Mouse (Mus musculus) liver, embryonic 14.5 days (tissue): ENCODE measurements at regions not wholly inside any gene's neighbourhood (a gene's known extent, or its start where the extent isn't known, plus 50 kb on each side); places are given as distances from the start of the nearest gene placed in this dataset.
A peak's percentile ranks its signal among the peaks of the same experiment; 100 is the strongest.

ENCODE experiments used
- ATAC-seq: fragments of 200-750 bp; cut with Nextera tagmentation; 2 replicates; pipeline ENCODE4 v1.8.0; 2017; ENCODE audit warnings: moderate number of reproducible peaks, mild to moderate bottlenecking, moderate library complexity; ENCODE audit not compliant: insufficient read depth
- DNase-seq, 3 experiments: peaks; one replicate each; pipeline ENCODE4 v3.0.0-alpha.2; 2012 to 2013; ENCODE audit warnings: low read depth in 3 of 3, low spot score in 3 of 3
- H3K27ac ChIP-seq: fragments of 300-500 bp; sonication (generic); 2 replicates; pipeline ENCODE4 v1.5.1; 2014; ENCODE audit warnings: moderate library complexity, mild to moderate bottlenecking, control low read depth, inconsistent platforms
- H3K27me3 ChIP-seq: fragments of 300-500 bp; sonication (generic); 2 replicates; pipeline ENCODE4 v1.6.1; 2014; ENCODE audit warnings: mild to moderate bottlenecking, low read length, moderate library complexity; ENCODE audit not compliant: control insufficient read depth, insufficient read depth
- H3K36me3 ChIP-seq: fragments of 300-500 bp; sonication (generic); replicated peaks from 2 replicates; pipeline ENCODE4 v1.6.1; 2014; ENCODE audit warnings: low read depth; ENCODE audit not compliant: control insufficient read depth, insufficient read depth
- H3K4me1 ChIP-seq, 2 experiments: fragments of 200-500 bp in 1 of 2; fragments of 300-500 bp in 1 of 2; sonication (generic) in 1 of 2; replicated peaks; 2 replicates each; pipeline ENCODE4 v1.6.1; 2012 to 2014; ENCODE audit warnings: antibody characterized with exemption in 1 of 2, inconsistent platforms in 1 of 2, low read length in 1 of 2; ENCODE audit not compliant: control insufficient read depth in 2 of 2, insufficient read depth in 2 of 2
- H3K4me2 ChIP-seq: fragments of 300-500 bp; sonication (generic); 2 replicates; pipeline ENCODE4 v1.6.1; 2014; ENCODE audit warnings: low read depth, mild to moderate bottlenecking, control low read depth, moderate library complexity
- H3K4me3 ChIP-seq, 2 experiments: fragments of 200-500 bp in 1 of 2; fragments of 300-500 bp in 1 of 2; sonication (generic) in 1 of 2; 2 replicates each; pipeline ENCODE4 v1.5.1; 2012 to 2014; ENCODE audit warnings: low read depth in 2 of 2, low read length in 2 of 2, mild to moderate bottlenecking in 2 of 2, control low read depth in 1 of 2, inconsistent platforms in 1 of 2, moderate library complexity in 1 of 2; ENCODE audit not compliant: insufficient read depth in 1 of 2
- H3K9ac ChIP-seq: fragments of 300-500 bp; sonication (generic); replicated peaks from 2 replicates; pipeline ENCODE4 v1.6.1; 2014; ENCODE audit warnings: mild to moderate bottlenecking, control low read depth, moderate library complexity
- H3K9me3 ChIP-seq: fragments of 300-500 bp; sonication (generic); 2 replicates; pipeline ENCODE4 v1.6.1; 2016; ENCODE audit warnings: low read length, mixed read lengths; ENCODE audit not compliant: control insufficient read depth
- CTCF ChIP-seq: IDR thresholded peaks from 2 replicates; pipeline ENCODE4 v1.5.1; 2016; ENCODE audit warnings: antibody characterized with exemption, low read depth, control low read depth
- EP300 ChIP-seq: IDR thresholded peaks from 2 replicates; pipeline ENCODE4 v1.6.1; 2016; ENCODE audit warnings: antibody characterized with exemption, low read depth
- WGBS: fragments of 180-500 bp; shearing (Covaris S2); extraction: QIAGEN DNeasy Blood & Tissue Kit; methylation state at CpG from one replicate; pipeline ENCODE4 v1.1.7; 2014; ENCODE audit not compliant: insufficient replicate concordance; 5-methylcytosine and 5-hydroxymethylcytosine counted together

DNA sequence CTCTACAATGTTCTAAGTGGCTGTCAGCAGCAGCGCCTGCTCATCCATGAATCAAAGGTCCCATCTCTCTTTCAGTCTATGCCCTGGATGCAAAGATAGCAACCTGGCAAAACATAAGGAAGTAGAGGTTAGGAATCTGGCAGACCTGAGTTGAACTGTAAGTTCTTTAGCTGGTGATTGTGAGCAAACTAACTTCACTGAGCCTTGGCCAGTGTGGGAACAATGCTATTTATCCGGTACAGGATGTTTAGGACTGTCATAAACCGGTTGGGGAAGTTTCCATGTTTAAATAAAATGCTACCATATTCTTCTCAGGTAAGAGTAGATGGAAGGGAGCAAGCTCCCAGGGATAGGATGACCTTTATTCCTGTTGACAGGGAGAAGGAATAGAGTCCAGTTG, 1306.2 kb upstream of the A1bg start:
- no peak overlapping the region; the same call in 1 of the 2 replicates for H3K4me2 ChIP-seq
- H3K4me3 ChIP-seq = no peak overlapping the region
- WGBS = 83% methylated on average over 3 of the region's 3 CpGs
- H3K9ac ChIP-seq = peak overlapping the region; percentile 9
- no peaks in the 10 kb centered on the region for H3K36me3 ChIP-seq
- no peak for TF ChIP-seq EP300
- TF ChIP-seq CTCF = no peak
- DNase-seq = no peak
- no peaks in the 10 kb centered on the region for H3K27me3 ChIP-seq
- H3K4me1 ChIP-seq = peaks cover 16 to 23% of the 10 kb centered on the region in 2 experiments
- no peak overlapping the region; the same call in 1 of the 2 replicates for H3K27ac ChIP-seq
- no peak for ATAC-seq
- no peaks in the 10 kb centered on the region for H3K9me3 ChIP-seq

DNA sequence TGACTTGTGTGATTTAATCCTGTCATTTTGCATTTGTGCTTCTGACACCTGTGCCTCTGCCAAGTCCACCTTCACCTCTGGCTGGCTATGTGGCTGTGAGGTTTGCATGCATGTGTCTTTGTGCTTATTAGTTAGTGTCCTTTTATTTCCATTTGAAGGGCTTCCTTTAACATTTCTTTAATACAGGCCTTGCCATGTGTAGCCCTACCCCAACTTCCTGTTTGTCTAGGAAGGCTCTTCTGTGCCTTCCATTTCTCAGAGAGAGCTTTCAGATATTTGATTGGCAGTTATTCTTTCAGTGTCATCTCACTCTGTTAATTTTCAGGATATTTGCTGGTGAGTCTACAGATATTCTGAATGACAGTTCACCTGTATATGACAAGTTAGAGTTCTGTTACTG, 1302.0 kb upstream of the A1bg start:
- ATAC-seq (no peak), DNase-seq (no peak)
- Histone ChIP-seq H3K27ac (no peak overlapping the region), H3K9ac (no peak overlapping the region), H3K27me3 (no peaks in the 10 kb centered on the region), H3K9me3 (no peaks in the 10 kb centered on the region), H3K36me3 (no peaks in the 10 kb centered on the region), H3K4me1 (peaks cover 54 to 57% of the 10 kb centered on the region in 2 experiments), H3K4me2 (no peak overlapping the region), H3K4me3 (no peak overlapping the region)
- no peak for TF ChIP-seq CTCF
- no peak for TF ChIP-seq EP300

DNA sequence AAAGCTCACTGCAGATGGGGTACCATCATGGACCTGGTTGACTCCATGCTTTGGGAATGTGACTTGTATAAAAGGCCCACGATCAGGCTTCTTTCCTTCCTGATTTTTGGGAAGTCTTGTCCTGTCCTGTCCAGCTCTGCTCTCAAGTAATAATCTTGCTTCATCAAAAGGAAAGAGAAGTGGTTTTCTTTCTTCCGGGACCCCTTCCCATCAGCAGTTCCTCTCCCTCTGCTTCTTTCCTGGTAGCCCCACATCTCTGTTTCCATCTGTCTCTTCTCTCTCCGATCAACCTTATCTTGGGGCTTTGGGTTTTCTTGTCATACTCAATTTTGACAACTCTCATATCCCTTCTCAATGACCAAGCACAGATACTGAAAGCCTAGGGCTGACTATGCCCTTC, 1301.4 kb upstream of the A1bg start:
- Histone ChIP-seq H3K27me3 (no peaks in the 10 kb centered on the region), H3K4me2 (peak overlapping the region; percentile 55; the same call in 1 of the 2 replicates), H3K27ac (peak overlapping the region; percentile 71), H3K9me3 (no peaks in the 10 kb centered on the region), H3K4me3 (no peak overlapping the region), H3K4me1 (peaks cover 55 to 56% of the 10 kb centered on the region in 2 experiments), H3K9ac (peak overlapping the region; percentile 13; the same call in 1 of the 2 replicates), H3K36me3 (no peaks in the 10 kb centered on the region)
- WGBS = 28% methylated on average over 3 of the region's 3 CpGs
- ATAC-seq (no peak), DNase-seq (no peak)
- TF ChIP-seq CTCF (no peak), EP300 (no peak)

DNA sequence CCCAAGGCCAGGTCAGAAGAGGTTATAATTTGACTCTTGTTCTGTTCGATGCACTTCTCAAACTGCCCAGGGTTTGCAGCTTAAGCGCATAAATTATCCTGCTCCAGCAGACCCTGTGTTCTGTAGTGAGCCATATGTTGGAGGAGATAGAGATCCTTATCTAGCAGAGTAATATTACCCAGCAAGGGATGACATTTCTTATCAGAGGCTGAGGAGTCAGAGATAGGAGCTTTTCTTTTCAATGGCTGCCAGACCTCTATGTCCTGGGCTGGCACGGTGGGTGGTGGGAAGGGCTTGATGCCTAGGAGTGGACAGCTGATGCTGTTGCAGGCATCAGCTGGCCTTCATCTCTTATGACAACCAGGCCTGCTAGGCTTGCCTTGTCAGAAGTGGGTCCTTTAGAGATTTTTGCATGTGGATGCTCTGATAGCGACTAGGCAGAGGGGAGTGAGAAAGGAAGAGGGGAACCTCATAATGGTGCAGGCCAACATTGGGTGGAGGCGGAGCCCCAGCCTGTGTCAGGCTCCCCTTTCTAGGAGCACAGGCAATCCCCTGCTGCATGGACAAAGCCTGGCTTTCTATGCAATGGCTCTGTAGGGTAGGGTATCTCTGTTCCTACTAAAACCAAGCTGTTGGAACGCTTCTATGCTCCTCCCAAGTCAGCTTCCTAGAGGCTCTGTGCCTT, 1300.5 kb upstream of the A1bg start:
- H3K4me3 ChIP-seq = peak overlapping the region in 1 of 2 experiments; percentile 15; a peak in 1 of 4 replicates
- H3K4me1 ChIP-seq = peaks cover 52 to 53% of the 10 kb centered on the region in 2 experiments
- peak; percentile 57 for ATAC-seq
- H3K27me3 ChIP-seq = no peaks in the 10 kb centered on the region
- H3K9me3 ChIP-seq = no peaks in the 10 kb centered on the region
- H3K9ac ChIP-seq = peak overlapping the region; percentile 15; the same call in 1 of the 2 replicates
- 24% methylated on average over 6 of the region's 6 CpGs for WGBS
- peak; percentile 62 to 70 (median 64) for DNase-seq
- peak overlapping the region; percentile 55 for H3K4me2 ChIP-seq
- peak; percentile 94 for TF ChIP-seq EP300
- no peak for TF ChIP-seq CTCF
- H3K36me3 ChIP-seq = no peaks in the 10 kb centered on the region; the same call in 1 of the 2 replicates
- peak overlapping the region; percentile 71 for H3K27ac ChIP-seq

DNA sequence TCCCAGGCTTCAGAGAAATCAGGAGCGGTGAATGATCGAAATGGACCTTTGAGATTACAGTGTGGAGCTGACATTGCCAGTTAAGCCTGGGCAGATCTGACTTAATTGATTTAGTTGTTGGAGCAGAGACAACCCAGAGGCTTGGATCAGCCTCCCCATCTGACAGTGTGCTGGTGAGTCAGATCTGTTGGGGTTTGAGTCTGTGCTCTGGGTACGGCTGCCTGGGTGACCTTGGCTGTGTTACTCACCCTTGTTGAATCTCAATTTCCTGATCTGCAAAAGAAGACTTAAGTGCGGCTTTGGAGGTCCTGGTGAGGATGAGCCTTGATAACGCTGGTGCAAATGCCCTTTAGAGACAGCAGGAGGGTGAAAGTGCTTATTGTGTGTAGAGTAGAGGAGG, 1299.9 kb upstream of the A1bg start:
- H3K27me3 ChIP-seq = no peaks in the 10 kb centered on the region
- TF ChIP-seq EP300 (no peak), CTCF (no peak)
- H3K36me3 ChIP-seq = no peaks in the 10 kb centered on the region; the same call in 1 of the 2 replicates
- H3K27ac ChIP-seq = peak overlapping the region; percentile 71
- 29% methylated on average over 5 of the region's 5 CpGs for WGBS
- peak overlapping the region; percentile 15; the same call in 1 of the 2 replicates for H3K9ac ChIP-seq
- no peak for ATAC-seq
- peak overlapping the region; percentile 55 for H3K4me2 ChIP-seq
- no peaks in the 10 kb centered on the region for H3K9me3 ChIP-seq
- H3K4me3 ChIP-seq = peak overlapping the region in 1 of 2 experiments; percentile 15; a peak in 1 of 4 replicates
- peak in 1 of 3 experiments; percentile 31 for DNase-seq
- H3K4me1 ChIP-seq = peaks cover 52 to 53% of the 10 kb centered on the region in 2 experiments
